Mouse (Mus musculus) cerebral cortex, adult 2 months (tissue): Measurements from ENCODE around the gene Mrpl9.

Source experiments
- WGBS: fragments of 180-500 bp; shearing (Covaris S2); methylation state at CpG from one replicate; pipeline ENCODE4 v1.1.7; 2018; 5-methylcytosine and 5-hydroxymethylcytosine counted together

Mrpl9 gene

DNA sequence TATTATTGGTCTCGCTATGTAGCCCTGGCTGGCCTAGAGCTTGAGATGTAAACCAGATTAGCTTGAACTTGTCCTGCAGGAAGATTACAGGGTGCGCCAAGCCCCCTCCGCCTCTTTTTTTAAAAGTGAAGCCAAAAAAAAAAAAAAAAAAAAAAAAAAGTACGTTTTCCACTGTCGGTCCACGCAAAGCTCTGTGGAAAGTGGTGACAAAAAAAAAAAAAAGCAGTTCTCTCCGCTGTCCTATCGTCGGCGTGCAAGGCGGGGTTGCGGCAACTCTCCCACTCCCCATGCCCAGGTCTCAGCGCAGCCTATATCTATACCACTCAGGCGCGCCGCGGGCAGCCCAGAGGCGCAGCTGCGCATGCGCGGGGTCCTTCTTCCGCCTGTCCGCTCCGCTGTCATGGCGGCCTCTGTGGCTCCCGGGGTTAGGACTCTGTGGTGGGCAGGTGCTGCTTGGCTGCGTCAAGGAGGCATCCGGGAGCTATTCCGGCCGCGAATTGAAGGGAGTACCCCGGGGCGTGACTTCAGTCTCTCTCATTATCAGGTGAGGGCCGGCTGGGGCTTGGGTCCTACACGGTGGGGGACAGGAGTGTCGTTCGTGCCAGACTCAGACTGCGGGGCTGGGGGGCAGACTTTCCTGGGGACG is at the start of gene Mrpl9:
Gene Mrpl9 (plus strand): TSS at position 368 of the 646 bp plus-strand sequence.
- under 1% methylated on average over 37 of the region's 39 CpGs for WGBS

GRCm38 (mm10) chr3:94396336-94396735 is 46.8 kb upstream of the Mrpl9 start:
- 91% methylated on average over 1 of the region's 1 CpGs for WGBS

DNA sequence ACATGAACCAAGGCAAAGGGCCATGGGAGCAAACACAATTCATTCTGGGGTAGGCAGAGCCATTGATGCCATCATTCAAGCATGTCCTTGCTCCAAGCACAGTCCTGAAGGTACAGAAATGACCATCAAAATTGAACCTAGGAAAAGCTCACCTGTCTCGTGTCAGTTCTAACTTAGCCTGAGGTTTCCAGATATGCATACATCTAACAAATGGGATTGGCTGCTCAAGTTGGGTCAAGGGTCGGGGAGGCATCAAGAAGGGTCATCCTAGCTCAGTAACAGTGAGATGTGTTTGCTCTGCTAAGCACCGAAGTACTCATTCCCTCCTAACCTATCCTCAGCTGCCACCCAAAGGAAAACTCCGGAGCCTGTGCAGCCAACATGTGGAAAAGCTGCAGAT is 46.3 kb upstream of the Mrpl9 start:
- 91% methylated on average over 4 of the region's 4 CpGs for WGBS

GRCm38 (mm10) chr3:94398217-94398616 is 44.9 kb upstream of the Mrpl9 start, which contains the start of gene Lingo4:
Gene Lingo4, plus strand, starts transcription at chr3:94398517.
- WGBS = 72% methylated on average over 6 of the region's 6 CpGs

DNA sequence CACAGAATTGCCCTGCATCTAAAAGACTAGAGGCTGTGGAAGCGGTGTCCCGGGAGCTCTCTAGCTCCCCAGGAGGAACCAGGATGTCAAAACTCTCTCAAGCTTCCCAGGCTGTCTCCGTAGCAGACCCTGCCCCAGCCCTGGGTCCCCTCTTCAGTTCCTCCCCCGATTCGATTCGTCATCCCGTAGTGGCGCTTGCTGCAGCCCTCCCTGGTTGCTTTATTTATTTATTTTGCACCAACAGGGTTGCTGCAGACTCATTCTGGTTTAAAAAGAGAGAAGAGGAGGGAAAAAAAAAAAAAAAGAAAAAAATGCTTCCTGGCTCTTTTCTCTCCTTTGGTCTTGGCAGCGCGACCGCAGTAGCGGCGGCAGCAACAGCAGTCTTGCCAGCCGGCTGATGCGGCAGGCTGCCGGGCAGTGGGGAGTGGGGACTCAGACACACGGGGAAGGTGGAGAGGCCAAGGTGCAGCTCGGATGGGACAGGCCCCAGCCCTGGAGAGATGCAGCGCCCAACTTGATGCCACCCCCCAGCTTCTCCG is 44.1 kb upstream of the Mrpl9 start:
- 3% methylated on average over 20 of the region's 20 CpGs for WGBS

DNA sequence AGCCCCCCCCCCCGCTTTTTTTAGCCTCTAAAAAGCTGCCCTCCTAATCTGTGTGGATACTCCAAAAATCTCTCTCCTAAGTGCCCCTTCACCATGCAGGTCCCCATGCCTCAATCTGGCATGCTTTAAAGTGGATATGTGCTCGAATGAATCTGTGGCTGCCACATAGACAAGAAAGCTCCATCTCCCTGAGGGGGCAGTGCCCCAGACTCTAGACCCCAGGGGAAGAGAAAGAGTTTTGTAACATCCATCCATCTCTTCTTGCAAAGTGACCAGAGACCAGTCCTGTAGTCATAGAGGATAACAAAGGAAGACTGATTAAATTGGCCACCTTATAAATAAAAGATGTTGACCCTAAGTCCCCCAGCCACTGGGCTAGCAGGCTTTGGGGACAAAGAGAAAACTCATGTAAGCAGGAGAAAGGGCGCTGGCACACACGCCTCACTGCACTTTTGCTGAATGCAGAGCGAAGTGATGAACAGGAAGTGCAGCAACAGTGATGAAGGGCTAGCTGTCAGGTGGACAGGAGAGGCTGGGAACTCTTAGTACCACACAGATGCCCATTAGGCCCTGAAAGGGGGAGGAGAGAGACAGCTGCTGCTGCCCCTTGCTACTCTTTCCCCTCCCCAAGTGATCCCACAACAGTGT is 43.3 kb upstream of the Mrpl9 start:
- 52% methylated on average over 5 of the region's 5 CpGs for WGBS

DNA sequence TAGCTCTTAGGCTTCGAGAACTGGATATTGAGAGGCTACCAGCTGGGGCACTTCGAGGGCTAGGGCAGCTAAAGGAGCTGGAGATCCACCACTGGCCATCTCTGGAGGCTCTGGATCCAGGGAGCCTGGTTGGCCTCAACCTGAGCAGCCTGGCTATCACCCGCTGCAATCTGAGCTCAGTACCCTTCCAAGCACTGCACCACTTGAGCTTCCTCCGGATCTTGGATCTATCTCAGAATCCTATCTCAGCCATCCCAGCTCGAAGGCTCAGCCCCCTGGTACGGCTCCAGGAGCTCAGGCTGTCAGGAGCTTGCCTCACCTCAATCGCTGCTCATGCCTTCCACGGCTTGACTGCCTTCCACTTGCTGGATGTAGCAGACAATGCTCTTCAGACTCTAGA is 40.7 kb upstream of the Mrpl9 start:
- 83% methylated on average over 8 of the region's 8 CpGs for WGBS

DNA sequence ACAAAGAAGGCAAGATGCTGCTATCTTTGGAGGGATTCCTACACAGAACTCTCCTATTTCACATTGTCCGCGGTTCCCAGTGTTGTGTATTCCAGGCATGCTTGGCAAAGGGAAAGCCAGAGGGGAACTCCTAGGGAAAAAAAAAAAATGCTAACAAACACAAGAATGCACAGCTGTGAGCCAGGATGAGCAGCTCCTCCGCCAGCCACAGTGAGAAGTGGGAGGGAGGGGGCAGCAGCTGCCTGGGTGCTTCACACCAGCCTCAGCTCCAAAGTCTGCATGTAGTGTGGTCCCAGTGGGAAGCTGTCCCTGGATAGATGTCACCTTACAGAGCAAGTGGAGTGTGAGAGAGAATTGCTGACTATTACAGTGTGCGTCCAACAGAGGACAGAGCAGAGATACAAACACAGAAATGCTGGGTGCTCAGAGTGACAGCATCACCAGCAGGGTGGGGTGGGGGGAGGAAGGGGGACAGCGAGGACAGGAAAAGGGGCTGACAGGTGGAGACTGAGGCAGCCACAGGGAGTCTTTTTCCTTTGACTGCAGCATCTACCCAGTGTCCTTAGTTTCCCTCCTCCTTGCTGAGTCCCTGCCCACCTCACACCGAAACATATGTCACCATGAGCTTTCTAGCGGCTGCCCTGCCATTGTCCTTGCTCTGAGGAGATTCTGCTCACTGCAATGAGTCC is 38.6 kb upstream of the Mrpl9 start:
- WGBS = 13% methylated on average over 7 of the region's 7 CpGs

DNA sequence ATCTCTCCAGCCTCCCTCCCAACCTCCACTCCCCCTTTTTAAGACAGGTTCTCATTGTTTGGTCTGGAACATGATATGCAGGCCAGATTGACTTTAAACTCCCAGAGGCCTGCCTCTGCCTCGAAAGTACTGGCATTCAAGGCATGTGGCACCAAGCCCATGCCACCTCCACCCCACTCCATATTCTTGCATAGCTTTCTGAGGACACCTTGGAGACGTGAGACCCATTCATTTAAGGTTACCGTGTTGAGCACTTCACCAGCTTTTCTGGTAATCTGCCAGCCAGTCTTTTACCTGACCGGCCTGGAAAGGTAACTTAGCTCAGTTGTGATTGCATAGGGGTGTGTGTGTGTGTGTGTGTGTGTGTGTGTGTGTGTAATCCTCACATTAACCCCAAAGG is 37.6 kb upstream of the Mrpl9 start:
- 62% methylated on average over 4 of the region's 4 CpGs for WGBS

DNA sequence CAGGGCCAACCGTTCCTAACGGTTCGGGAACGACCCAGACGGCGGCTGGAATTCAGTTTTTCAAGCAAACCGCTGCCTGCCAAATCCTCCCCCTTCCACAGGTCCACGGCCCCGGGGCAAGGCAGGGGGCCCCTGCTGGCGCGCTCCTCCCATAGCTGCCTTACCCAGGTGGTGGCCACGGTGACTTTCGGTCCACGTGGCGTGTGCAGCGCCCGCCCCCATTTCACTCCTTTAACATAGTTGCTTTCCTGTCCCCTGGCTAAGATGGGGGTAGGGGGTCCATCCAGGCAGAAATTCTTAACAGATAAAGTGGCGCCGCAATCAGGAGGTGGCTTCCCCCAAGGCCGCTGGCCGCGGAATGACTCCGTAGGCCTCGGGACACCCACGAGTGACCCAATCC is 30.6 kb upstream of the Mrpl9 start:
- WGBS = 2% methylated on average over 25 of the region's 25 CpGs

- 4% methylated on average over 52 of the region's 52 CpGs for WGBS
Observed at GRCm38 (mm10) chr3:94413031-94413679, 30.0 kb upstream of the Mrpl9 start, which contains the start of gene Tdrkh. Gene Tdrkh, plus strand, starts transcription at chr3:94413273.

- WGBS = 81% methylated on average over 2 of the region's 2 CpGs
Observed at GRCm38 (mm10) chr3:94430980-94431379, 12.1 kb upstream of the Mrpl9 start.

DNA sequence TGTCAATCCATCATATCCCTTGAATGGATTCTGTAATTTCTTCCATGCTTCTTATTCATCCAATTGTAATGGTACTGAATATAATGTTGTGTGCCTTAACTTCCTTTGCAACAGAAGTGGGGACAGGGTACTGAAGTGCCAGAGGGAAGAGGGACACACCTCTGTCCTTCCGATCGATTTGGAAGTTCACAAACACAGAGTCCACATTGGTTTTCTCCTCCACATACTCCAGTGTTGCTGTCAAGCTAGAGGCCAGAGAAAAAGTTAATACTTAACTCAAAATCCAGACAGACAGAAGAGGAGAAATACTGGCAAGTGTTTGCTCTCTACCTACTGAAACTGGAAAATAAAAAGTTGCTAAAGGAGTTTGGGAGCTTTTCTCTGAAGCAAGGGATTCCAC is 8.8 kb upstream of the Mrpl9 start:
- 92% methylated on average over 2 of the region's 2 CpGs for WGBS

- 92% methylated on average over 9 of the region's 9 CpGs for WGBS
Observed at GRCm38 (mm10) chr3:94436420-94436819, 6.7 kb upstream of the Mrpl9 start.

GRCm38 (mm10) chr3:94441182-94441581 is 1.9 kb upstream of the Mrpl9 start:
- WGBS = 43% methylated on average over 3 of the region's 3 CpGs

GRCm38 (mm10) chr3:94443597-94443964 is 463 bp downstream of the Mrpl9 start, which contains the start of gene Oaz3:
Gene Oaz3, minus strand, starts transcription at chr3:94443915.
- WGBS = 1% methylated on average over 24 of the region's 24 CpGs

- WGBS = 94% methylated on average over 2 of the region's 2 CpGs
Observed at GRCm38 (mm10) chr3:94449377-94449776, 6.3 kb downstream of the Mrpl9 start.

- WGBS = 1% methylated on average over 12 of the region's 12 CpGs
Observed at GRCm38 (mm10) chr3:94456529-94457000, 13.4 kb downstream of the Mrpl9 start.

DNA sequence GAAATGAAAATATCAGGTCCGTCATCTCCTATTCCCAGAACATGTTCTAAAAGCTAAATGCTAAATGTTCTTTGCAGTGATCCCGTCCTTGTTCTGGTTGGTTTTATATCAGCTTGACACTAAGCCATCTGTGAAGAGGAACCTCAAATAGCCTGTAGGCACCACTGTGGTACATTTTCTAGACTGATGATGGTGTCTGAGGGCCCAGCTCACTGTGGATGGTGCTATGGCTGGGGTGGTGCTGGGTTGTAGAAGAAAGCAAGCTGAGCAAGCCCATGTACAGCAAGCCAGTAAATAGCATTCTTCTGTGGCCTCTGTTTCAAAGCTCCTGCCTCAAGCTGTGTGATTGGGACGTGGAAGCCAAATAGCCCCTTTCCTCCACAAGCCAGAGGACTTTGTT is 13.9 kb downstream of the Mrpl9 start:
- 59% methylated on average over 3 of the region's 3 CpGs for WGBS

DNA sequence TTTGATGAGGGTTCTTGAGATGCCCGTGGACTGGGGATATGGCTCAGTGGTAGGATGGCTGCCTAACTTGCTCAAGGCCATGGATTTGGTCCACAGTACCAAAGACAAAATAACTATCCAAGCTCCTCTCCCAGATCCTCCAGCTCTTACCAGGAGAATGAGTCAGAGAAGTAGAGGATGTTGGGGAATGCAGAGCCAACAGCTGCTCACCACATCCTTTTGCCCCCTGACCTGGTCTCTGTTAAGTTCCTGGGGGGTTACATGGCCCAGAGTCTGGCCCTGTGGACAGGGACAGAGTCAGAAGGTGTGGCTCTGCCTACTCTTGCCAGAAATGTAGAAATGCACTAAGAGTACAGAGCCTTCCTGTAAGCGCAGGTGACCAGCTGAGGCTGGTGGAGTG is 16.7 kb downstream of the Mrpl9 start:
- WGBS = 79% methylated on average over 2 of the region's 2 CpGs

- 46% methylated on average over 11 of the region's 11 CpGs for WGBS
Observed at GRCm38 (mm10) chr3:94463926-94464578, 20.9 kb downstream of the Mrpl9 start.
